18 mouse cellular contexts compared by ENCODE assay signal in the genomic region with DNA sequence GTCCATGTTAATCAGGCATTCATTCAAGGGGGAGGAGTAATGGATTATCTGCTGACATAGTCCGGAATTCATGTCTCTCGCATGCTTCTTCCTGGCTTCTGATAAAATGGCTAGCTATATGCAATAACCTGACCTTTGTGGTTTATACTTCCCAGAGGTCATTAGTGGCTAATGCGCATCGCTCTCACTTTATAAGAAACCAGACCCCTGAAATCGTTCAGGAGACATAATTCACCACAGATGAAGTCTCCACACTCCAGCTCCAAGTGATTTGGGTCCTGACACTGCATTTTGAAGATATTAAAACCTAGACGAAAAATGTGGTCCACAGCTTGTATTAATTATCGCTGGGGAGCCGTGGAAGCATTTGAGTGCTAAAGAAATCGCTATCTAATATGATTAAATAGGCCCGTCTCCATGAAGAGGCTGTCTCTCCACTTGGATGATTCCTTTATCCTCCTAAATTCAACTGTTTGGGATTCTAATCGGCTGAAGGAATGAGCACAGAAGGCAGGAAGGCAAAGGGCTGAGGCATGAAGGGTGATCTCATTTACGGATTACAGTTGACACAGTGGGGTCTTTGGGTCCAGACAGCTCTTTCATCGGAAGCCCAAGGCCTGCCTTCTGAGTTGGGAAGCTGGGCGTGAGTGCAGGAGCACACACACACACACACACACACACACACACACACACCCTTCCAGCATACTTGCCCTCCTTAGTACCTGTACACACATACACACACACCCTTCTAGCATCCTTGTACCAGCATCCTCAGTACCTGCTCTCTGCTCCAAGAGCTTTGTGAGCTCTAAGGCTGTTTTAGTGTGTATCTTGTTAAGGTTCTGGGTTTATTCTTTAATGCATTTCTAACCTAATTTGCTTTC.
A peak's percentile ranks its signal among the peaks of the same experiment; 100 is the strongest.
DNase-seq lines count a peak whose midpoint lies in the region; ATAC-seq and TF ChIP-seq lines count a peak whose summit lies in the region.
"Had no signal": no experiment of that assay in that cellular context is flagged by ENCODE, and none has a peak within 500 bp of the region (broad histone marks: within the 10 kb centered on the region; RNA-seq: fewer than 3 reads in every experiment).

No protein-coding gene starts in this region.

- H3K9ac ChIP-seq in hindbrain, postnatal 0 days (replicated peaks; ENCODE audit: low read length), result no peak overlapping the region
- H3K9ac ChIP-seq in midbrain, embryonic 15.5 days, result no peak overlapping the region
- H3K9ac ChIP-seq: forebrain, embryonic 15.5 days; limb, embryonic 13.5 days had no signal

- no peaks in the 10 kb centered on the region for H3K4me1 ChIP-seq in hindbrain, postnatal 0 days (ENCODE audit: insufficient read depth, low read length)
- 0 out of 2 replicates have a peak, but pooled peaks cover 3% of the 10 kb centered on the region for H3K4me1 ChIP-seq in midbrain, embryonic 15.5 days
- H3K4me1 ChIP-seq: forebrain, embryonic 15.5 days had no signal

- H3K4me3 ChIP-seq in hindbrain, postnatal 0 days (ENCODE audit: low read length), result no peak overlapping the region
- no peak overlapping the region for H3K4me3 ChIP-seq in midbrain, embryonic 15.5 days
- H3K4me3 ChIP-seq: forebrain, embryonic 15.5 days; heart, adult 2 months; limb, embryonic 13.5 days had no signal

- 45% methylated on average over 14 of the region's 14 CpGs for WGBS in hindbrain, postnatal 0 days
- WGBS in midbrain, embryonic 15.5 days, result 24% methylated on average over 14 of the region's 14 CpGs

- TF ChIP-seq CTCF in hindbrain, postnatal 0 days (IDR thresholded peaks at IDR 0.05; ENCODE audit: low read depth), result no peak

- H3K36me3 ChIP-seq in hindbrain, postnatal 0 days (ENCODE audit: insufficient read depth, low read length), result no peaks in the 10 kb centered on the region
- no peaks in the 10 kb centered on the region for H3K36me3 ChIP-seq in midbrain, embryonic 15.5 days (replicated peaks)
- H3K36me3 ChIP-seq: forebrain, embryonic 15.5 days; limb, embryonic 13.5 days had no signal

- DNase-seq in MN1 (ENCODE audit: low spot score), result peak; percentile 29
- DNase-seq in Muller cell, postnatal 12 days (ENCODE audit: inconsistent ontology term), result peak; percentile 62
- DNase-seq in hindbrain, postnatal 0 days (ENCODE audit: low spot score), result peak; percentile 36
- DNase-seq in cerebellum, postnatal 4 days (ENCODE audit: low spot score in 2 of 2), result no peak
- DNase-seq in left cerebral cortex, adult 18-20 months (ENCODE audit: low spot score in 2 of 2), result no peak
- DNase-seq in thymus, postnatal 4 days, result no peak
- DNase-seq: cerebellum, adult 9-11 months; heart, adult 2 months; heart, postnatal 36 days; kidney, adult 11 months; kidney, postnatal 25 days; lung, adult 2 months; right cerebral cortex, postnatal 14 days; thymus, adult 2 months had no signal

- ATAC-seq in hindbrain, postnatal 0 days, result peak; percentile 62; the same call in 1 of the 2 replicates
- peak; percentile 62; the same call in 1 of the 2 replicates for ATAC-seq in midbrain, embryonic 15.5 days (replicated peaks)
- ATAC-seq: forebrain, embryonic 15.5 days; Patski had no signal

- no peak overlapping the region; the same call in 1 of the 2 replicates for H3K27ac ChIP-seq in hindbrain, postnatal 0 days
- H3K27ac ChIP-seq in midbrain, embryonic 15.5 days, result peak overlapping the region; percentile 7; the same call in 1 of the 2 replicates
- H3K27ac ChIP-seq: forebrain, embryonic 15.5 days; heart, adult 2 months; limb, embryonic 13.5 days had no signal

- H3K4me2 ChIP-seq in hindbrain, postnatal 0 days (ENCODE audit: low read depth, low read length), result no peak overlapping the region
- H3K4me2 ChIP-seq in midbrain, embryonic 15.5 days, result no peak overlapping the region
- H3K4me2 ChIP-seq: forebrain, embryonic 15.5 days; limb, embryonic 13.5 days had no signal

- H3K9me3 ChIP-seq in hindbrain, postnatal 0 days (ENCODE audit: low read length), result no peaks in the 10 kb centered on the region
- no peaks in the 10 kb centered on the region for H3K9me3 ChIP-seq in midbrain, embryonic 15.5 days
- H3K9me3 ChIP-seq: forebrain, embryonic 15.5 days had no signal

- no peaks in the 10 kb centered on the region for H3K27me3 ChIP-seq in hindbrain, postnatal 0 days (ENCODE audit: insufficient read depth, low read length)
- H3K27me3 ChIP-seq in midbrain, embryonic 15.5 days (replicated peaks), result no peaks in the 10 kb centered on the region
- H3K27me3 ChIP-seq: forebrain, embryonic 15.5 days; limb, embryonic 13.5 days; Patski had no signal

Comparison
In these comparisons a context has a peak if more than half of its experiments do, and no peak if none do; other contexts are left out.
1. DNase-seq: peak in MN1 (single experiment), Muller cell, postnatal 12 days (single experiment) and hindbrain, postnatal 0 days (single experiment); none in cerebellum, postnatal 4 days (0 of 2), left cerebral cortex, adult 18-20 months (0 of 2) and thymus, postnatal 4 days (single experiment).